Mouse (Mus musculus) T-cell, adult 2 months (primary cell): ENCODE measurements at regions not wholly inside any gene's neighbourhood (a gene's known extent, or its start where the extent isn't known, plus 50 kb on each side); places are given as distances from the start of the nearest gene placed in this dataset.
A peak's percentile ranks its signal among the peaks of the same experiment; 100 is the strongest.

Source experiments
- DNase-seq: peaks from one replicate; pipeline ENCODE4 v3.0.0; 2022; ENCODE audit warnings: low spot score

GRCm38 (mm10) chrX:139392777-139393176, 59.3 kb downstream of the Trap1a start:
- DNase-seq, result no peak

GRCm38 (mm10) chrX:139416701-139417100, 63.5 kb upstream of the D330045A20Rik start:
- DNase-seq, result peak; percentile 3

GRCm38 (mm10) chrX:139419867-139420266, 60.3 kb upstream of the D330045A20Rik start:
- DNase-seq, result no peak

DNA sequence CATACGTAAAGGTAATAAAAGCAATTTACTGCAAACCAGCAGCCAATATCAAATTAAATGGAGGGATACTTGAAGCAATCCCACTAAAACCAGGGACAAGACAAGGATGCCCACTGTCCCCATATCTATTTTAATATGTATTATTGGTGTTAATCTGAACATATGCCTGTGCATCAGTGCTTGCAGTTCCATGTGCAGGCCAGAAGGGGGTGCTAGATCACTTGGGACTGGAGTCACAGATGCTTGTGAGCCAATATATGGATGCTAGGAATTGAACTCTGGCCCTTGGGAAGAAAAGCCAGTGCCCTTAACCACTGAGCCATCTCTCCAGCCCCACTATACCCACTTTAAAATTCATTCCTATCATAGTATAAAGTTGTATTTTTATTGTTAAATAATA, 55.9 kb upstream of the D330045A20Rik start:
- no peak for DNase-seq
